Mouse (Mus musculus) layer of hippocampus, adult 6 months (tissue): ENCODE measurements around the gene Slc6a14. TPM values are rescaled to one million over a fixed set of nuclear protein-coding genes. Genes with fewer than 3 reads are reported as not detected.

Source experiments
- long read RNA-seq, 2 experiments: library from polyadenylated mRNA; unstranded; transcript quantifications; one replicate each; pipeline ENCODE4 v2.0.0; 2019 to 2020
- polyA plus RNA-seq: library from polyadenylated mRNA; unstranded; fragments of <200 nt; fragmentation: Nextera tagmentation; gene quantifications from 2 replicates; pipeline ENCODE4 v1.2.3, GENCODE M21; 2021

Gene Slc6a14
- not detected in 2 replicates for polyA plus RNA-seq
- long read RNA-seq, experiment 1 = 0 reads
- long read RNA-seq, experiment 2 = 0 reads

DNA sequence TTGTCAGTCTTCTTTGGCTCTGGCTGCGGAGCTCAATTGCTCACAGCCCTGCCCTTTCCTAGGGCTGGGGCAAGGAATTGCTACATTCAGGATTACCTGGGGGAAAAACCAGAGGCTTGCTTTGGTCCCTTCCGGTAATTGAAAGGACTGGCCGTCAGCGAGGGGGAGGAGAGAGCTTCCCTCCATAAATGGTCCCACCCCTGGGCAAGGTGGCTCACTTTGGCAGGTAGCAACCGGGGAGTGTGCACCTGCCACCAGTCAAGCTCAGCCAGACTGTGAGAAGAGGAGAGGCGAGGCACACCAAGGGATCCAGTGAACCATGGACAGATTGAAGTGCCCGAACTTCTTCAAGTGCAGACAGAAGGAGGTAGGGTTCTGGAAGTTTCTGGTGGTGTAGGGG lies at the start of gene Slc6a14:
Slc6a14 (plus strand) TSS at position 68 of the 400 bp plus-strand sequence.

DNA sequence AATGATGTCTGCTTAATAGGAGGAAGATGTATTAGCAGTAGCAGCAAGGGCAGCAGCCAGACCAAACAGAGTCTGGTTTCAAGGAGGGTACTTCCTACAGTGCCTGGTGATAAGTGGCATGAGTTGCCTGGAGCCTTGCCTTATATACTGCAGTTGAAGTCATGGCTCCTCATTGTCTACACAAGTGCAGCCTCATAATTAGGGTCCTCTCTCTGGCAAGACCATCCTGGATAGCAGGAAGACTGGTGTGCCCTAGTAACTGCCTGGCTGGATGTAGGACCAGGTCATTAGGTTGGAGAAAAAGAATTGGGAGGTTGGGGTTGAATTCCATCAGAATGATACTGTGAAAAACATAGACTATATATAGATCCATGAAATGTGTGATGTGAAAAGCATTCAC lies 30.3 kb downstream of the Slc6a14 start, which contains the start of gene Gm28269:
Gm28269 (minus strand) TSS at position 101 of the 400 bp plus-strand sequence.

Other genes with a start within 250 kb of the Slc6a14 start
- gene Agtr2, start 230.4 kb upstream of the Slc6a14 start, polyA plus RNA-seq = 0.18 and 0.21 TPM in 2 replicates
- not detected in 2 replicates for gene Gm28269, start 30.2 kb downstream of the Slc6a14 start, polyA plus RNA-seq